Mouse (Mus musculus) cerebellum, adult (tissue): ENCODE measurements around the gene Gm21921.
"Not testable (repeated sequence)": the region's sequence is repeated elsewhere in the genome, so short reads cannot be mapped to it uniquely, and the experiment has no call there.

Experiments used
- ATAC-seq: cut with Nextera tagmentation; 2 replicates; pipeline ENCODE4 v1.9.2; 2017; ENCODE audit warnings: mild to moderate bottlenecking, moderate library complexity, mixed read lengths; ENCODE audit not compliant: insufficient number of reproducible peaks, low FRiP score, low TSS enrichment

The Gm21921 gene

DNA sequence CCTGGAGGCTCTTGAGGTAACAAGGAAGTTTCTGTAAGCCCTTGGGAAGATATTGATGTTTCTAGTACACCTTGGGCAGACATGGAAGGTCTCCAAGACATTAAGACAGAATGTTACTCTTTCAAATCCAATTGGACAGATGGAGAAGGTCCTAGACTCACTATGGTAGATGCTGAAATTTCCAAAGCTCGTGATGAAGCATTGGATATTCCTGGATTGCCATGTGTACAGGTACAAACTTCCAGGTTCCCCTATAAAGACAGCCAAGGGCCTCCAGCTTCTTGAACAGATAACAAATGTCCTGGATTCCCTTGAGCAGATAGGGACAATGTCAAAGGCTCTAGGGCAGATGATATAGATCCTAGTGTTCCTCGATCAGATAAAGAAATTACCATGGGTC, at the start of gene Gm21921:
Gm21921 (minus strand) TSS at position 101 of the 400 bp plus-strand sequence.
- ATAC-seq: not testable (repeated sequence)
